Mouse (Mus musculus) lung, embryonic 14.5 days (tissue): ENCODE measurements around the gene Bod1l. TPM values are rescaled to one million over a fixed set of nuclear protein-coding genes. Genes with fewer than 3 reads are reported as not detected.

Experiments used
- ATAC-seq: fragments of 200-750 bp; cut with Nextera tagmentation; 2 replicates; pipeline ENCODE4 v1.8.0; 2017; ENCODE audit warnings: mild to moderate bottlenecking, moderate TSS enrichment, moderate library complexity; ENCODE audit not compliant: insufficient read depth
- DNase-seq: peaks from one replicate; pipeline ENCODE4 v3.0.0-alpha.2; 2015
- H3K27ac ChIP-seq: fragments of 300-500 bp; sonication (generic); 2 replicates; pipeline ENCODE4 v1.5.1; 2014; ENCODE audit warnings: low read depth, mild to moderate bottlenecking, moderate library complexity
- H3K27me3 ChIP-seq: fragments of 300-500 bp; sonication (generic); 2 replicates; pipeline ENCODE4 v1.6.1; 2014; ENCODE audit warnings: low read length, control low read depth; ENCODE audit not compliant: insufficient read depth
- H3K36me3 ChIP-seq: fragments of 300-500 bp; sonication (generic); 2 replicates; pipeline ENCODE4 v1.6.1; 2014; ENCODE audit warnings: control low read depth; ENCODE audit not compliant: insufficient read depth
- H3K4me1 ChIP-seq: fragments of 300-500 bp; sonication (generic); 2 replicates; pipeline ENCODE4 v1.6.1; 2014; ENCODE audit warnings: antibody characterized with exemption, control low read depth; ENCODE audit not compliant: insufficient read depth
- H3K4me2 ChIP-seq: fragments of 300-500 bp; sonication (generic); 2 replicates; pipeline ENCODE4 v1.6.1; 2014; ENCODE audit warnings: mild to moderate bottlenecking
- H3K4me3 ChIP-seq: fragments of 300-500 bp; sonication (generic); 2 replicates; pipeline ENCODE4 v1.5.1; 2014; ENCODE audit warnings: low read depth, low read length
- H3K9ac ChIP-seq: fragments of 300-500 bp; sonication (generic); 2 replicates; pipeline ENCODE4 v1.6.1; 2014
- H3K9me3 ChIP-seq: fragments of 300-500 bp; sonication (generic); 2 replicates; pipeline ENCODE4 v1.6.1; 2016; ENCODE audit warnings: low read depth, low read length, control low read depth
- CTCF ChIP-seq: IDR thresholded peaks from 2 replicates; pipeline ENCODE4 v1.5.1; 2016; ENCODE audit warnings: antibody characterized with exemption, low read depth
- WGBS: fragments of 180-500 bp; shearing (Covaris S2); extraction: QIAGEN DNeasy Blood & Tissue Kit; methylation state at CpG from one replicate; pipeline ENCODE4 v1.1.7; 2014; 5-methylcytosine and 5-hydroxymethylcytosine counted together
- microRNA-seq: library from miRNA; unstranded; fragments of <30 nt; microRNA quantifications from one replicate; pipeline ENCODE4, GENCODE M21; 2016; ENCODE audit warnings: borderline number of aligned reads
- polyA plus RNA-seq: library from polyadenylated mRNA; unstranded; fragments of >200 nt; fragmentation: Nextera tagmentation; extraction: Ambion mirVana; gene quantifications from 2 replicates; pipeline ENCODE4 v1.2.1, GENCODE M21; 2014

The Bod1l gene
- polyA plus RNA-seq, 1 experiment from 2014 or later: 23.9 TPM

DNA sequence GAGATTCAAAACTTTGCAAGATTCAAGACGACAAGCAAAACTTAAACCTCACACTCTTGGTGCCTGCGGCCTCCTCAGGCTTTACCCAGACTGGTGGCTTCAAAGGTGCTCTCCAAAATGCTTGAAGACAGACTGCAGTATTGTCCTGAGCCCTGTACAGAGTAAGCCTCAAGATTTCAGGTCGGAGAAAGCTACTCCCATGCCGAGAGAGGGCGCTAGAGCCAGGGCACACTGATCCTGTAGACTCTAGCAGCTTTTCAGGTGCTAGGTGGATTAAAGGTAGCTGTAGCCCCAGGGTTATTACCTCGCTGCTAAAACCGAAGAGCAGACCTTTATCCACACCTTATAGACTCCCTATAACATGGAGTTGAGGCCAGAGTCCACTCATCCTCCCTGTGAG is 99.9 kb downstream of the Bod1l start:
- Histone ChIP-seq H3K4me1 (no peaks in the 10 kb centered on the region), H3K9ac (no peak overlapping the region), H3K9me3 (no peaks in the 10 kb centered on the region), H3K4me2 (no peak overlapping the region), H3K27me3 (peaks cover 56% of the 10 kb centered on the region), H3K4me3 (no peak overlapping the region), H3K27ac (no peak overlapping the region), H3K36me3 (no peaks in the 10 kb centered on the region)
- 11% methylated on average over 7 of the region's 7 CpGs for WGBS
- DNase-seq: no peak
- no peak for ATAC-seq
- no peak for TF ChIP-seq CTCF

DNA sequence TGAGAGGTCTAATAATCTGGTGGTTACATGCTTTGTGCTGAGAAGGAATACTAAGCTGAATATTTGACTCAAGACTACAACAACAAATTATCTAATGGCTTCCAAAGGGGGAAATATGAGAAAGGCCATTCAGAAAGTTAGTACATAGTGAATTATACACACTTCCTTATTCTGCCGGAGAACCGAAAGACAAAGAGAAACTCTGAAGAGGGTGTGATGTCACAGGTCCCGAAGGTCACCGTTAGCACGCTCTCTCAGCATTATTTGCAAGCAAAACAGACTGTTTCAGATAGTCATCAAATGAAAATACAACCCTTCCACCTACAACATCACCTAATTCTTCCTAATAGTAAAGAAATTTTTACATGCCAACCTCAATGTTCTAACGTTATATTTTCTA is 105.3 kb downstream of the Bod1l start:
- H3K36me3 ChIP-seq: no peaks in the 10 kb centered on the region
- WGBS: 59% methylated on average over 6 of the region's 6 CpGs
- no peaks in the 10 kb centered on the region for H3K4me1 ChIP-seq
- DNase-seq: no peak
- no peaks in the 10 kb centered on the region for H3K9me3 ChIP-seq
- TF ChIP-seq CTCF: no peak
- H3K9ac ChIP-seq: no peak overlapping the region
- no peak overlapping the region for H3K4me2 ChIP-seq
- no peak overlapping the region for H3K4me3 ChIP-seq
- no peak for ATAC-seq
- peaks cover 6% of the 10 kb centered on the region; the same call in 1 of the 2 replicates for H3K27me3 ChIP-seq
- no peak overlapping the region for H3K27ac ChIP-seq

Small RNA genes within 50 kb of the gene (microRNA-seq; reads per million reads assigned to microRNA genes)
- not detected for gene Mir6414

Other genes starting within 250 kb of the Bod1l start
- gene Rab28, start 136.2 kb downstream of the Bod1l start, polyA plus RNA-seq: 63.9 and 66.6 TPM in 2 replicates
- not detected in 2 replicates for gene Nkx3-2, start 79.8 kb downstream of the Bod1l start, polyA plus RNA-seq
- not detected in 2 replicates for gene Gm16223, start 223.6 kb upstream of the Bod1l start, polyA plus RNA-seq